Mouse (Mus musculus) cerebellum, adult 2 months (tissue): Measurements from ENCODE around the gene Kdm2a.

Experiments used
- CTCF ChIP-seq: fragments of 200-500 bp; IDR thresholded peaks from 2 replicates; pipeline ENCODE4 v1.5.1; 2011; ENCODE audit warnings: low read depth, mild to moderate bottlenecking, control low read depth, low read length, moderate library complexity, borderline replicate concordance; ENCODE audit not compliant: insufficient read depth
- POLR2A ChIP-seq: fragments of 200-500 bp; IDR thresholded peaks from 2 replicates; pipeline ENCODE4 v1.6.1; 2011; ENCODE audit warnings: low read length, control low read depth, borderline replicate concordance; ENCODE audit not compliant: insufficient read depth

DNA sequence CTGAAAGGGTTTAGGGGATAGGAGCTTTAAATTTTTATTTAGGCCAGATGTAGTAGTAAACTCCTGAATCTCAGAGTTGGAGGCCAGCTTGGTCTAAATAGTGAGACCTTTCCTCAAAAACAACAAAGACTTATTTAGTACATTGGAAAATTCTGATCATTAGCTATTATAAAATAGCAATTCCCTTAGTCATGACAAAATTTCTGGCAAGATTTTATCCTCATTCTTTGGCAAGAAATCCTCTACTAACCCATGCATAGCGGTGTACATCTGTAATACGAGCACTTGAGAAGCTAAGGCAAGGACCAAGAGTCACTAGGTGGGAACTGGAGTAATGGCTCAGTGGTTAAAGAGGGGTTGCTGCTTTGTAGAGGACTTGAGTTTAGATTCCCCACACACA is 27.4 kb downstream of the Kdm2a start:
- TF ChIP-seq POLR2A: no peak
- no peak for TF ChIP-seq CTCF
